Mouse (Mus musculus): ENCODE results near the gene Ctf2. TPM values are rescaled to one million over a fixed set of nuclear protein-coding genes. Genes with fewer than 3 reads are reported as not detected.

The Ctf2 gene
- total and polyA plus RNA-seq, 2 experiments from 2014 or later = not detected

DNA sequence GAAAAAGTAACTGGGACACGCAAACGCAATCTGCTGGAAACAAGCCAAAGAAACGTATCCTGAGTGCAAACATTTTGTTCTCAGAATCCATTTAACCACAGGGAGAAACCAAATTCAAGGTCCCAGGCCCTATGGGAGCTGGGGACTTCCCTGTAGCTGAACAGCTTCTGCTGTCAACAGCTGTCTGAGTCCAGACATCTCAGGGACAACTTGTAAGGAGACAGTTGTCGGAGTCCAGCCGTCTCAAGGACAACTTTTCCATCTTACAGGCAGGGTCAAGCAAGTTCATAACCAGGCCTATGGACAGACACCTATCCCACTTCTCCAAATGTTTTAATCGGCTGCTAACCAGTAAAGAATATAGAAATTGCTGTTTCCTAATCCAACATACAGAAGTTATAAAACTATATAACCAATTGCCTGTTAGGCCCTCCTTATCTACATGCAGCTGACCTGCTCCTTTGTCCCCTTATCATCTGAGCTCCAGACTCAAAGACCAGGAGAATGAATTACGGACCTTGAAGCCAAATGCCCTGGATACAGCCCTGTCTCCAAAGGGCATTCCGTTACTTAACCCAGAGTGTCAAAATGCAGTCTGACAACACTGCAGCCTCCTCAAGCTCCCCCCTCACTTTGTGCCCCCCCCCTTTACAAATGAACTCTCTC lies 49.9 kb downstream of the Ctf2 start:
- H3K27ac ChIP-seq (ENCODE audit: low read depth, low read length) = no peak overlapping the region
- no peak overlapping the region for H3K4me2 ChIP-seq (ENCODE audit: low read depth, low read length, poor library complexity, severe bottlenecking)
- WGBS = 87% methylated on average over 8 of the region's 8 CpGs
- ATAC-seq (ENCODE audit: low FRiP score) = no peak
- DNase-seq (ENCODE audit: low spot score) = no peak
- no peaks in the 10 kb centered on the region for H3K27me3 ChIP-seq (ENCODE audit: insufficient read depth, low read length)
- no peak for TF ChIP-seq CTCF (IDR thresholded peaks at IDR 0.05)
- no peaks in the 10 kb centered on the region for H3K4me1 ChIP-seq (ENCODE audit: insufficient read depth, low read length)
- H3K9ac ChIP-seq (replicated peaks; ENCODE audit: low read length, poor library complexity, severe bottlenecking) = no peak overlapping the region
- H3K36me3 ChIP-seq (ENCODE audit: insufficient read depth, low read length) = peaks cover 15% of the 10 kb centered on the region; the same call in 1 of the 2 replicates
- H3K9me3 ChIP-seq (ENCODE audit: low read length) = no peaks in the 10 kb centered on the region
- H3K4me3 ChIP-seq (ENCODE audit: low read depth, low read length) = no peak overlapping the region

DNA sequence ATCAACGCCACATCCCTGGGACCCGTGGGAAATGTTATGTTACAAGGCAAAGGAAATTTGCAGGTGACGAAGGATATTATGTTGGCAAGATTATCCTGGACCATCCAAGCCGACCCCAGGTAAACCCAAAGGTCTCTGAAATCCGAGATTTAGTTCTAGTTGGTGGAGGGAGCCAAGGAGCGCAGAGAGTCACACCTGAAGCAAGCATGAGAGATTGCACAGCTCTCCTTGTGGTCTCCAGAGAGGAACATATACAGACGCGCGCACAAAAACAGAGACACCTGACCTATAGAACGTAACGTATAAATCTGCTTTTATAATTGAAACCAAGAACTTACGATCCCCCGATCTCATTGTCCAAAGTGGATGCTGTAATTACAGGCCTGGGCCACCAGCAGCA lies 51.4 kb downstream of the Ctf2 start:
- no peak for DNase-seq (ENCODE audit: low spot score)
- no peak overlapping the region for H3K4me3 ChIP-seq (ENCODE audit: low read depth, low read length)
- no peak for ATAC-seq (ENCODE audit: low FRiP score)
- H3K27me3 ChIP-seq (ENCODE audit: insufficient read depth, low read length) = no peaks in the 10 kb centered on the region
- H3K4me2 ChIP-seq (ENCODE audit: low read depth, low read length, poor library complexity, severe bottlenecking) = no peak overlapping the region
- H3K4me1 ChIP-seq (ENCODE audit: insufficient read depth, low read length) = no peaks in the 10 kb centered on the region
- TF ChIP-seq CTCF (IDR thresholded peaks at IDR 0.05) = no peak
- H3K9me3 ChIP-seq (ENCODE audit: low read length) = no peaks in the 10 kb centered on the region
- no peak overlapping the region for H3K9ac ChIP-seq (replicated peaks; ENCODE audit: low read length, poor library complexity, severe bottlenecking)
- 93% methylated on average over 13 of the region's 13 CpGs for WGBS
- H3K27ac ChIP-seq (ENCODE audit: low read depth, low read length) = no peak overlapping the region
- peaks cover 15% of the 10 kb centered on the region; the same call in 1 of the 2 replicates for H3K36me3 ChIP-seq (ENCODE audit: insufficient read depth, low read length)

DNA sequence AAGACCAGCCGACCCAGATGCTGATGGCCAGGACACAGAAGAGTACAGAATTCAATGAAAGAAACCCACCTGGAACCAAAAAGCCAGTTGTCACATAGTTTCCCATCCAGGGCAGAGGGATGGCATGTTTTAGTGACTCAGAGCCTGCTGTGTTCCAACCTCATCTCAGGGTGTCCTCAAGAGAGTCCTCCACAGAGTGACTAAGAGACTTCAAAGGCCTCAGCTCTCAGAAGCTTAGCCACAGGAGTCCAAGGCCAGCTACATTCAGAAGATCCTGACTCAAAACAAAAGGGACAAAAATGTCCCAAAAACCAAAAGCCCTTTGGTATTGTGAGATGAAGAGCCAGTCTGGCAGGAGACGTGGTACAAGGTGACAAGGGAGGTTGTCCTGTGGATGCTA lies 53.2 kb downstream of the Ctf2 start:
- DNase-seq (ENCODE audit: low spot score) (no peak), ATAC-seq (ENCODE audit: low FRiP score) (no peak)
- TF ChIP-seq CTCF (IDR thresholded peaks at IDR 0.05) = no peak
- peaks cover 8% of the 10 kb centered on the region; the same call in 1 of the 2 replicates for H3K36me3 ChIP-seq (ENCODE audit: insufficient read depth, low read length)
- H3K27ac ChIP-seq (ENCODE audit: low read depth, low read length) = no peak overlapping the region
- H3K4me1 ChIP-seq (ENCODE audit: insufficient read depth, low read length) = no peaks in the 10 kb centered on the region
- H3K9me3 ChIP-seq (ENCODE audit: low read length) = no peaks in the 10 kb centered on the region
- H3K4me3 ChIP-seq (ENCODE audit: low read depth, low read length) = no peak overlapping the region
- WGBS = 57% methylated on average over 2 of the region's 2 CpGs
- no peak overlapping the region for H3K9ac ChIP-seq (replicated peaks; ENCODE audit: low read length, poor library complexity, severe bottlenecking)
- no peak overlapping the region for H3K4me2 ChIP-seq (ENCODE audit: low read depth, low read length, poor library complexity, severe bottlenecking)
- no peaks in the 10 kb centered on the region for H3K27me3 ChIP-seq (ENCODE audit: insufficient read depth, low read length)

DNA sequence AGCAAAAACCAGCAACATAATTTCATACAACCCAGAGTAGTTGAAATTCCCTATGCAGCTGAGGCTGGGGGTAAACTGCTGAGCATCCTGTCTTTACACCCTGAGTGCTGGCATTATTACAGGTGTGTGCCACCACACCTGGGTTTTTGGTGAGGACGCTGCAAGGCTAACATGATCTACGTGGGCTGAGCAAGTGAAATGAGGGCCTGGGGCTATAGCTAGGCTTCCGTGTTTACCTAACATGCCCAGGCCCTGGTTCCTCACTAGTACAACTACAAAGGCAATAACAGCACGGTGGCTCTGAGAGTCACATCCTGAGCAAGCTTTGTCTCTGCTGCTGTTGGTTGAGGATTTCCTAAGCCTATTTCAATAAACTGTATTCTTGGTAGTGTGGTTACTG lies 54.4 kb downstream of the Ctf2 start:
- Histone ChIP-seq H3K4me2 (ENCODE audit: low read depth, low read length, poor library complexity, severe bottlenecking) (no peak overlapping the region), H3K9me3 (ENCODE audit: low read length) (no peaks in the 10 kb centered on the region), H3K9ac (replicated peaks; ENCODE audit: low read length, poor library complexity, severe bottlenecking) (no peak overlapping the region), H3K4me3 (ENCODE audit: low read depth, low read length) (no peak overlapping the region), H3K27me3 (ENCODE audit: insufficient read depth, low read length) (no peaks in the 10 kb centered on the region), H3K4me1 (ENCODE audit: insufficient read depth, low read length) (no peaks in the 10 kb centered on the region), H3K36me3 (ENCODE audit: insufficient read depth, low read length) (peaks cover 8% of the 10 kb centered on the region; the same call in 1 of the 2 replicates), H3K27ac (ENCODE audit: low read depth, low read length) (no peak overlapping the region)
- no peak for TF ChIP-seq CTCF (IDR thresholded peaks at IDR 0.05)
- 88% methylated on average over 4 of the region's 4 CpGs for WGBS
- no peak for ATAC-seq (ENCODE audit: low FRiP score)
- no peak for DNase-seq (ENCODE audit: low spot score)

DNA sequence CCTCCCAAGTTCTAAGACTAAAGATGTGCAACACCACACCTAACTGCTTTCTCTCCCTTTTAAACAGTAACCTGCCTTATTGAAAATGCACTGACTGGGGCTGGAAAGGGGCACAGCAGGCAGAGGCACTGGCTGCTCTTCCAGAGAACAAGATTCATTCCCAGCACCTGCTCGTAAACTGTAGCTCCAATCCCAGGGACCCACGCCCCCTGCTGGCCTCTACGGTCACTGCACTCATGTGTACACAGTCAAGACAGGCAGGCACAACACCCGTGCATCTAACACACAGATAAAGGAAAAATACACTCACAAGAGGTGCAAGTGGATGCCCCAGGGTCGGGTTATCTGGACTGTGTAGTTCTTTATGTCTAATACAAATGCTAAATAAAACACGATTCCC lies 54.9 kb downstream of the Ctf2 start:
- Histone ChIP-seq H3K9ac (replicated peaks; ENCODE audit: low read length, poor library complexity, severe bottlenecking) (no peak overlapping the region), H3K27me3 (ENCODE audit: insufficient read depth, low read length) (no peaks in the 10 kb centered on the region), H3K9me3 (ENCODE audit: low read length) (no peaks in the 10 kb centered on the region), H3K36me3 (ENCODE audit: insufficient read depth, low read length) (peaks cover 8% of the 10 kb centered on the region; the same call in 1 of the 2 replicates), H3K4me2 (ENCODE audit: low read depth, low read length, poor library complexity, severe bottlenecking) (no peak overlapping the region), H3K27ac (ENCODE audit: low read depth, low read length) (no peak overlapping the region), H3K4me3 (ENCODE audit: low read depth, low read length) (no peak overlapping the region), H3K4me1 (ENCODE audit: insufficient read depth, low read length) (no peaks in the 10 kb centered on the region)
- no peak for ATAC-seq (ENCODE audit: low FRiP score)
- TF ChIP-seq CTCF (IDR thresholded peaks at IDR 0.05) = peak; percentile 71
- DNase-seq (ENCODE audit: low spot score) = peak; percentile 17
- 67% methylated on average over 6 of the region's 6 CpGs for WGBS

DNA sequence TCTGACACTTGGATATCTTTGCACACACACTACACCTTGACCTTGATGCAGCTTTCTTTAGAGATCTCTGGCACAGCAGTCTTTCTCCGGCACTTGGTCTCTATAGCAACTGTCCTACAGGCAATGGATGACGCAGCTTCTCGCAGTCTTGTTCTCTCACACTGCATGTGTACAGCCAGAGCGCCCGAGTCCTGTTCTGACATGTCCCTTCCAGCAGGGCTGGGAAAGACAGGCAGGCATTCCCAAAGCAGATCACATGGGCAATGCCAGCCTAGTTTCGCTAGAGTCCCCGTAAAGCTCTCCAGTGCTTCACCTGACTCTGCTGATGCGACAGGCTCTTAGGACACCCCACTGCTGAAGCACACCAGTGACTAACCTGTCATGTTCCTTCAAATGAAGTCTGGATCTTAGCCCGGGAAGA lies 56.6 kb downstream of the Ctf2 start:
- Histone ChIP-seq H3K4me1 (ENCODE audit: insufficient read depth, low read length) (no peaks in the 10 kb centered on the region), H3K27ac (ENCODE audit: low read depth, low read length) (peak overlapping the region; percentile 69), H3K36me3 (ENCODE audit: insufficient read depth, low read length) (peaks cover 8% of the 10 kb centered on the region; the same call in 1 of the 2 replicates), H3K9ac (replicated peaks; ENCODE audit: low read length, poor library complexity, severe bottlenecking) (no peak overlapping the region), H3K4me2 (ENCODE audit: low read depth, low read length, poor library complexity, severe bottlenecking) (no peak overlapping the region), H3K4me3 (ENCODE audit: low read depth, low read length) (no peak overlapping the region), H3K27me3 (ENCODE audit: insufficient read depth, low read length) (no peaks in the 10 kb centered on the region), H3K9me3 (ENCODE audit: low read length) (no peaks in the 10 kb centered on the region)
- ATAC-seq (ENCODE audit: low FRiP score) = peak; percentile 78
- 64% methylated on average over 9 of the region's 9 CpGs for WGBS
- no peak for TF ChIP-seq CTCF (IDR thresholded peaks at IDR 0.05)
- DNase-seq (ENCODE audit: low spot score) = peak; percentile 58

Measured in midbrain, postnatal 0 days (tissue).